Mouse (Mus musculus) embryonic facial prominence, embryonic 14.5 days (tissue): Measurements from ENCODE around the gene Tmem222. TPM values are rescaled to one million over a fixed set of nuclear protein-coding genes. Genes with fewer than 3 reads are reported as not detected.
A peak's percentile ranks its signal among the peaks of the same experiment; 100 is the strongest.

Experiments used
- ATAC-seq: fragments of 200-750 bp; cut with Nextera tagmentation; 2 replicates; pipeline ENCODE4 v1.8.0; 2017; ENCODE audit warnings: low read depth, moderate number of reproducible peaks, moderate TSS enrichment
- DNase-seq: peaks from one replicate; pipeline ENCODE4 v3.0.0-alpha.2; 2015; ENCODE audit warnings: low spot score
- H3K27ac ChIP-seq: fragments of 300-500 bp; sonication (generic); replicated peaks from 2 replicates; pipeline ENCODE4 v1.5.1; 2014; ENCODE audit warnings: low read depth, mild to moderate bottlenecking, low read length, moderate library complexity
- H3K27me3 ChIP-seq: fragments of 300-500 bp; sonication (generic); replicated peaks from 2 replicates; pipeline ENCODE4 v1.6.1; 2014; ENCODE audit warnings: low read length; ENCODE audit not compliant: control insufficient read depth, insufficient read depth
- H3K36me3 ChIP-seq: fragments of 300-500 bp; sonication (generic); 2 replicates; pipeline ENCODE4 v1.6.1; 2014; ENCODE audit warnings: low read length, mixed read lengths; ENCODE audit not compliant: control insufficient read depth, insufficient read depth
- H3K4me1 ChIP-seq: fragments of 300-500 bp; sonication (generic); 2 replicates; pipeline ENCODE4 v1.6.1; 2014; ENCODE audit warnings: antibody characterized with exemption, low read length; ENCODE audit not compliant: control insufficient read depth, insufficient read depth
- H3K4me2 ChIP-seq: fragments of 300-500 bp; sonication (generic); 2 replicates; pipeline ENCODE4 v1.6.1; 2014; ENCODE audit warnings: low read depth, mild to moderate bottlenecking, low read length, moderate library complexity, mixed read lengths
- H3K4me3 ChIP-seq: fragments of 300-500 bp; sonication (generic); 2 replicates; pipeline ENCODE4 v1.5.1; 2014; ENCODE audit warnings: low read depth, mild to moderate bottlenecking, low read length
- H3K9ac ChIP-seq: fragments of 300-500 bp; sonication (generic); 2 replicates; pipeline ENCODE4 v1.6.1; 2014; ENCODE audit warnings: low read depth, mild to moderate bottlenecking, low read length, moderate library complexity, mixed read lengths
- H3K9me3 ChIP-seq: fragments of 300-500 bp; sonication (generic); 2 replicates; pipeline ENCODE4 v1.6.1; 2016; ENCODE audit warnings: low read length; ENCODE audit not compliant: control insufficient read depth
- WGBS: fragments of 180-500 bp; shearing (Covaris S2); extraction: QIAGEN DNeasy Blood & Tissue Kit; methylation state at CpG from one replicate; pipeline ENCODE4 v1.1.7; 2014; 5-methylcytosine and 5-hydroxymethylcytosine counted together
- polyA plus RNA-seq: library from polyadenylated mRNA; unstranded; fragments of >200 nt; fragmentation: Nextera tagmentation; extraction: Ambion mirVana; gene quantifications from 2 replicates; pipeline ENCODE4 v1.2.1, GENCODE M21; 2014

The Tmem222 gene
- polyA plus RNA-seq, 1 experiment from 2014 or later = 68.3 TPM

- Histone ChIP-seq H3K4me3 (no peak overlapping the region), H3K4me2 (no peak overlapping the region), H3K9me3 (no peaks in the 10 kb centered on the region), H3K9ac (no peak overlapping the region), H3K27ac (no peak overlapping the region), H3K36me3 (no peaks in the 10 kb centered on the region), H3K27me3 (peaks cover 41% of the 10 kb centered on the region), H3K4me1 (peaks cover 10% of the 10 kb centered on the region)
- no peak for DNase-seq
- WGBS = 53% methylated on average over 9 of the region's 9 CpGs
- ATAC-seq = no peak
Observed at GRCm38 (mm10) chr4:133242710-133243109, 34.9 kb downstream of the Tmem222 start.

- Histone ChIP-seq H3K36me3 (no peaks in the 10 kb centered on the region), H3K4me2 (peak overlapping the region; percentile 94), H3K9ac (no peak overlapping the region; the same call in 1 of the 2 replicates), H3K27ac (no peak overlapping the region), H3K9me3 (no peaks in the 10 kb centered on the region), H3K27me3 (peaks cover 38% of the 10 kb centered on the region), H3K4me1 (peaks cover 10% of the 10 kb centered on the region), H3K4me3 (peak overlapping the region; percentile 66)
- WGBS = 33% methylated on average over 11 of the region's 11 CpGs
- DNase-seq (no peak), ATAC-seq (no peak)
Observed at GRCm38 (mm10) chr4:133241910-133242309, 35.7 kb downstream of the Tmem222 start.

GRCm38 (mm10) chr4:133240934-133241908, 36.4 kb downstream of the Tmem222 start:
- DNase-seq (peak; percentile 93), ATAC-seq (peak; percentile 95)
- Histone ChIP-seq H3K27ac (peak overlapping the region; percentile 67; the same call in 1 of the 2 replicates), H3K4me1 (peaks cover 10% of the 10 kb centered on the region), H3K9me3 (no peaks in the 10 kb centered on the region), H3K4me2 (peak overlapping the region; percentile 94), H3K4me3 (peak overlapping the region; percentile 66), H3K9ac (peak overlapping the region; percentile 79), H3K36me3 (no peaks in the 10 kb centered on the region), H3K27me3 (peaks cover 33% of the 10 kb centered on the region)
- 1% methylated on average over 51 of the region's 78 CpGs for WGBS

GRCm38 (mm10) chr4:133240490-133240921, 37.1 kb downstream of the Tmem222 start, which contains the start of gene Map3k6:
Gene Map3k6 (plus strand): TSS chr4:133240818.
- H3K9ac ChIP-seq = peak within 1 kb of the TSS; percentile 79
- H3K36me3 ChIP-seq = no peaks in the 10 kb centered on the region
- WGBS = 9% methylated on average over 16 of the region's 16 CpGs
- ATAC-seq = peak; percentile 24; the same call in 1 of the 2 replicates
- DNase-seq = peak; percentile 43
- no peaks in the 10 kb centered on the region for H3K9me3 ChIP-seq
- peak within 1 kb of the TSS; percentile 94 for H3K4me2 ChIP-seq
- H3K27ac ChIP-seq = peak within 1 kb of the TSS; percentile 67; the same call in 1 of the 2 replicates
- H3K27me3 ChIP-seq = peaks cover 29% of the 10 kb centered on the region
- H3K4me3 ChIP-seq = peak within 1 kb of the TSS; percentile 66
- peaks cover 10% of the 10 kb centered on the region for H3K4me1 ChIP-seq

GRCm38 (mm10) chr4:133237911-133238310, 39.7 kb downstream of the Tmem222 start:
- Histone ChIP-seq H3K9ac (no peak overlapping the region), H3K27ac (no peak overlapping the region), H3K9me3 (no peaks in the 10 kb centered on the region), H3K27me3 (peaks cover 17% of the 10 kb centered on the region), H3K36me3 (no peaks in the 10 kb centered on the region), H3K4me2 (no peak overlapping the region), H3K4me1 (peaks cover 10% of the 10 kb centered on the region), H3K4me3 (no peak overlapping the region)
- DNase-seq (no peak), ATAC-seq (no peak)
- 67% methylated on average over 4 of the region's 4 CpGs for WGBS

GRCm38 (mm10) chr4:133235415-133235814, 42.2 kb downstream of the Tmem222 start:
- WGBS = 79% methylated on average over 5 of the region's 5 CpGs
- Histone ChIP-seq H3K4me2 (no peak overlapping the region), H3K9me3 (no peaks in the 10 kb centered on the region), H3K27ac (no peak overlapping the region), H3K4me1 (peaks cover 2% of the 10 kb centered on the region), H3K4me3 (no peak overlapping the region), H3K27me3 (peaks cover 5% of the 10 kb centered on the region; the same call in 1 of the 2 replicates), H3K9ac (no peak overlapping the region), H3K36me3 (no peaks in the 10 kb centered on the region)
- DNase-seq (no peak), ATAC-seq (no peak)

- H3K9me3 ChIP-seq = no peaks in the 10 kb centered on the region
- no peak overlapping the region for H3K4me2 ChIP-seq
- no peak overlapping the region for H3K9ac ChIP-seq
- H3K4me1 ChIP-seq = no peaks in the 10 kb centered on the region
- 56% methylated on average over 5 of the region's 5 CpGs for WGBS
- H3K4me3 ChIP-seq = no peak overlapping the region
- H3K36me3 ChIP-seq = no peaks in the 10 kb centered on the region
- DNase-seq = no peak
- ATAC-seq = no peak
- no peak overlapping the region for H3K27ac ChIP-seq
- peaks cover 1% of the 10 kb centered on the region; the same call in 1 of the 2 replicates for H3K27me3 ChIP-seq
Observed at GRCm38 (mm10) chr4:133234771-133235170, 42.8 kb downstream of the Tmem222 start.

GRCm38 (mm10) chr4:133233285-133233976, 44.2 kb downstream of the Tmem222 start:
- Histone ChIP-seq H3K9me3 (no peaks in the 10 kb centered on the region), H3K27me3 (no peaks in the 10 kb centered on the region), H3K4me1 (no peaks in the 10 kb centered on the region), H3K9ac (no peak overlapping the region), H3K4me2 (no peak overlapping the region), H3K4me3 (no peak overlapping the region), H3K27ac (no peak overlapping the region), H3K36me3 (no peaks in the 10 kb centered on the region)
- WGBS = 35% methylated on average over 10 of the region's 10 CpGs
- DNase-seq (no peak), ATAC-seq (no peak)
